Mouse (Mus musculus) left cerebral cortex, postnatal 4 days (tissue): ENCODE measurements around the gene Trip13. TPM values are rescaled to one million over a fixed set of nuclear protein-coding genes. Genes with fewer than 3 reads are reported as not detected.
A peak's percentile ranks its signal among the peaks of the same experiment; 100 is the strongest.

Experiments used
- DNase-seq: peaks from one replicate; pipeline ENCODE4 v3.0.0-alpha.2; 2022
- intact Hi-C: fragments of 180-260 bp; cut with DNase I; formaldehyde crosslinking; loops from one replicate; pipeline ENCODE4 v1.15.1; 2025
- total RNA-seq, 2 experiments: library from RNA; stranded (reverse); gene quantifications; 2 replicates each; pipeline ENCODE4 v1.2.3; 2021

Trip13 gene
- 1 to 10 TPM; 7.0 to 8.7 TPM for total RNA-seq

- DNase-seq: peak; percentile 94
- intact Hi-C loops: no loop called here
Observed at GRCm38 (mm10) chr13:73937321-73938176, at the start of gene Trip13, which contains the start of gene Brd9. Trip13 (minus strand) TSS chr13:73937784. Brd9 (plus strand) TSS chr13:73937811.

GRCm38 (mm10) chr13:73976935-73977334 lies 39.4 kb upstream of the Trip13 start:
- no peak for DNase-seq
- intact Hi-C loops: loop anchor here (10.0 kb wide), 1 partner anchor 48 kb away; no protein-coding TSS in a partner anchor

GRCm38 (mm10) chr13:73974523-73974922 lies 36.9 kb upstream of the Trip13 start:
- DNase-seq: no peak
- intact Hi-C loops: loop anchor here (10.0 kb wide), 1 partner anchor 50 kb away; no protein-coding TSS in a partner anchor

DNA sequence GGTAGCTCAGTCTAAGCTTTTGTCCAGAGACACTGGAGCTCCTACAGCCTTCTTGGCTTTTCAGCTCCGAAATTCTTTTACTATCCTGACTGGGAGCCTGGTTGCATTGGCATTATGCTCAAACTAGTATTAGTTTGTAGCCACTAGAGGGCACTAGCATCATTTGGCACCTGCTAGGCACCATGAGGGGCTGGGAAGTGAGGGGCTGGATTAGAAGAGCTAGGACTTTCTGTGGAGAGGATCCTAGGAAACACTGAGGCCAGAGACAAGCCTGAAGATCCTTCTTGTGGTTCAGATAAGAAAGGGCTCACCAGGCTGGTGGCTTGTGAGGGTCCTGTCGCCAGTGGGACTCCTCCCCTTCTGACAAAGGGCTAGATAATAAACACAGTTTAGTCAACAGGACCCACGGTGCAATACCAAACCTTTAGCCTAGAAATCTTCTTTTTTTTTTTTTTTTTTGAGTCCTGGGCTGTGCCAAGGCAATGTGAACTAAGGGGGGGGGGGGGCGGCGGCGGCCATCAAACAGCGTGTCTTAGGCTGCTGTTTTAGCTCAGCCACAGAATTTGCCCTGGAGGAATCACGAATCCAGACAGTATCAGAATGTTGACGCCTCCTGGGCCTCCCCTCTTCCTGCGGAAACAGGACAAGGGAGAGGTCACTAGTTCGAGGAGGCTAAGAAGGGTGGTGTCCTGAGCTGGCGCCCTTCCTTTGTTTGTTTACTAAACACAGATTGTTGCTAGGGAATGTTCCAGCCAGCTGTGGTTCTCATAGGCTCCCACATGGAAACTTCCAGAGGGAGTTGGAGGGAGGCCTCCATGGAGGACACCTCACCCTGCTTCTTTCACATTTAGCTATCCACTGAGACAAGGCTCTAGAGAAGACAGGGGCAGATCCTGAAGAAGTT lies 33.2 kb upstream of the Trip13 start:
- DNase-seq: peak; percentile 69
- intact Hi-C loops: loop anchor here (10.0 kb wide), 1 partner anchor 54 kb away; no protein-coding TSS in a partner anchor

- intact Hi-C loops: no loop called here
- no peak for DNase-seq
Observed at GRCm38 (mm10) chr13:73963551-73963950, 26.0 kb upstream of the Trip13 start, which contains the start of gene Zdhhc11. Zdhhc11 (plus strand) TSS chr13:73963851.

DNA sequence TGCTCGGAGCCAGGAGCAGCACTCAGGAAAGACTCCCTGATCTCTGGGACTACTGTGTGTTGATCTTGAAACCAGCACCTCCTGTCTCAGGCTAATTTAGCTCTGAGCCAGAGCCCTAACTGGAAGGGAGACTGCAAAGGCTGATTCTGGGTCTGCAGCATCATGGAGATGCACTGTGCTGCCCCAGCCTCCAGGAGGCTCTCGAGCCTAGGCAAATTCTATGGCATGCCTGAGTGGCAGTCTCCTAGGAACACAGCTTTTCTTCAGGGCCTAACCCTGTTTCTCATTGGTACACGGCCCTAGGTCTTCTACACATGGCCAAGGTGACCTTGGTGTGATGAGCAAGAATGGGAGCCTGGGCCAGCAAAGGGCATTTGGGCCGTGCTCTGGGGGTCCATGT lies 23.6 kb upstream of the Trip13 start:
- intact Hi-C loops: no loop called here
- no peak for DNase-seq

DNA sequence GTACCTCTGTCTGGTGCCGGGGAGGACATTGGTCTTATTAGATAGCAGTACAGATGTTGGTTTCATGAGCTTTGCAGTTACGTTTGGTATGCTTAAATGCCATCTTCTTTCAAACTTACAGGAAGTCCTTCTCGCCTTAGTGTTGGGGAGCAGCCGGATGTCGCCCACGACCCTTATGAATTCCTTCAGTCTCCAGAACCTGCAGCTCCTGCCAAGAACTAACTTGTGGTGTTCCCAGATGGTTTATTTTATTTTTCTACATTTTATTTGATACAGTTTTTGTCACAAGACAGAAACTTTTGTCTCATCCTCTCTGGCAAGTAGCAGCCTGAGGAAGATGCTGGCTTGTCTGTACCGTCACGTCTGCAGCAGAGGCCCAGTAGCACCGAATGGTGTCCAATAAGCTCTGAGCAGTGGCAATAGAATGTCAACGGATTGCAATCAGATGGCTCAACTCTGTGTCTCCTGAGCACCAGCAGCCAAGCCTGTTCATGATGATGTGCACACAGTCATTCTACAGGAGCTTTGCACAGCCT lies 22.6 kb upstream of the Trip13 start:
- DNase-seq: no peak
- intact Hi-C loops: no loop called here

DNA sequence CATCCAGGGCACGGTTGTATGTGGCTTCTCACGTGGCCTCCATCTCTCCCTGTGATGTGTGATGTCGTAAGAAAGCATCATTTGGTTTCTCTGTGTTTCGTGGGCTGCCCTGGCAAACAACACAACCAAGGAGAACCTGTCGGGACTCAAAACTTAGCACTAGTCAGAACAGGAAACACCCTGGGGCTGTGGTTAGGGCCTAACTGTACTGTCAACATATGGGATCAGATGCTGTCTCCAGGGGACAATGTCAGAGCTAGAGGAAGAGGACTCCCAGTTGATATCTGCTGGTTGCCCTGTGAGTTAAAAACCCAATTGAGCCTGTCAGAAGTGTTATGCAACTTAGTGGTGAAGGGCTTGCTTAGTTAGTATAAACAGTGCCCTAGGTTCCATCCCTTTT lies 17.9 kb upstream of the Trip13 start:
- intact Hi-C loops: loop anchor here (10.0 kb wide), 2 partner anchors 229 to 349 kb away; no protein-coding TSS in a partner anchor
- DNase-seq: no peak

DNA sequence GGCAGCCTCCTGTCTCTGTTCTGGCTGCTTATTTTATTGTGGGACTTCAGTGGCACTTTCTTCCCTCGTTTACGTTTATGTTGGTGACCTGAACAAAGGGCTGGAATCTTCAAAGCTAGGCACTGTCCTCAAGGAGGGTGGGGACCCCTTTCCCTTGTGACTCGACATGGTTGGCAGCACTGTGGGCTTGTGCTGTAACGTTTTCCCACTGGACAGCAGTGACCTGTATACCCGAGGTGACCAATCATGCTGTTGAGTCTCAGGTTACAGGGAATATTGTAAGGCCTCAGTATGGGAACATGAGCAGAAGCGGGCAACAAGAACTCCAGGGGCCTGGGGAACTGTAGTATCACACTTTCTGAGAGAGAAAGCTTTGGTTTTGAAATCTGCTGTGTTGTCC lies 17.1 kb upstream of the Trip13 start:
- intact Hi-C loops: loop anchor here (10.0 kb wide), 2 partner anchors 230 to 350 kb away; no protein-coding TSS in a partner anchor

DNA sequence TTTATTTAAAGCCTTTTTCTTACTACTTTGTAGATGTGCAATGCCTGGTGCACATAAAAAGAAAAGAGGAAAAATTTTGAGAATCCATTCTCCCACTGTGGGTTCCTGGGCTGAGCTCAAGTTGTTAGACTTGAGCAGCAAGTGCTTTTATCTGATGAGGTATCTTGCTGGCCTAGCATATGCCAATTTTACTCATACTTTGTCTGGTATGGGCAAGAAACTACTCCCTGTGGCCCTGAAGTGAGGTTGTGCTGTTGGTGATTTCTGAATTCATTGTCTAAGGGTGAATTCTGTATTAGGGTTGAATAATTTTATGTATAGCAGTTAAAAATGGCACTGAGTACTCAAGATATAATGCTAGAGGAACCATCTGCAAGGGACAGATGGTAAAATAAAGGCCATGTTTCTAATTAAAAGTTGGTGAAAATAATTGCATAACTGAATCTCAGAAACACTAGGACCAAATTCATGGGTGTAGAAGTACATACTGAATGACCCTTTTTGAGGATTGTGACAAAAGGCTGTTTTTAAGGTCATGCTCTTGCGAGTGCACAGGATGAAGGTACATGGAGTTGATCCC lies 16.1 kb upstream of the Trip13 start:
- DNase-seq: no peak
- intact Hi-C loops: loop anchor here (10.0 kb wide), 2 partner anchors 231 to 351 kb away; no protein-coding TSS in a partner anchor

More for the DNA sequence above, 17.1 kb upstream of the Trip13 start:
- no peak for DNase-seq

DNA sequence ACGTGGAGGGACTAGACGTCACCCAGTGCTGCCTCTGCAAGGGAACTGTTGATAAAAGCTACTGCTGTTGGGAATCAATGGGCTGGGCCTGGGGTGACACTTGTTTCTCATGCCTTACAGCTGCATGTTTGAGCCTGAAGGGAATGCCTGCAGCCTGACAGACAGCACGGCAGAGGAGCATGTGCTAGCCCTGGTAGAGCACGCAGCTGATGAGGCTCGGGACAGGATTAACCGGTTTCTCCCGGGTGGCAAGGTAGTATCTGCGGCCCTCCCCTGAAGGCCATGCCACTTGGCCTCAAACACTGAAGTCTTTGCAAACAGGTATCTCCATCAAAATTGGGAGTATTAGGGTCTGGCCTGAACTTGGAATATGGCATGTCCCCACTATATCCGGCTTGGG lies 7.0 kb upstream of the Trip13 start:
- intact Hi-C loops: no loop called here
- DNase-seq: no peak

- DNase-seq: no peak
- intact Hi-C loops: no loop called here
Observed at GRCm38 (mm10) chr13:73939101-73939500, 1.5 kb upstream of the Trip13 start.

- intact Hi-C loops: no loop called here
- DNase-seq: no peak
Observed at GRCm38 (mm10) chr13:73938177-73938560, 585 bp upstream of the Trip13 start.

- no peak for DNase-seq
- intact Hi-C loops: no loop called here
Observed at GRCm38 (mm10) chr13:73936938-73937320, 655 bp downstream of the Trip13 start.

DNA sequence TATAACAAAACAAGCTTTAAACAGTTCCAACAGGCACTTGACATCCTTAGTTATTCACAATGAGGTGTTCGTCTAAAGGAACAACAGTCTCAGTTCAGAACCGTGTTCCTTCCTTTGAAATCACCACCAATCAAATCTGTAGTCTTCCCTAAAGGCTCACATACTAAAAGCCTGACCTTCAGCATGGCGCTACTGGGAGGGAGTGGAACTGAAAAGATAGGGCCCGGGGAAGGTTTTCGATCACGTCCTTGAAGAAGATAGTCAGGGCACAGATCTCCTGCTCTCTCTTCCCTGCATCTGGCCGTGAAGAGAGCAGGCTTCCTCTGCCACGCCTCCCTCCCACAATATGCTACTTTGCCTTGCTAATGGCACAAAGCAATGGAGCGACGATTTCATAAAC lies 5.4 kb downstream of the Trip13 start:
- intact Hi-C loops: no loop called here
- no peak for DNase-seq

- DNase-seq: no peak
- intact Hi-C loops: no loop called here
Observed at GRCm38 (mm10) chr13:73913066-73913465, 24.5 kb downstream of the Trip13 start.

DNA sequence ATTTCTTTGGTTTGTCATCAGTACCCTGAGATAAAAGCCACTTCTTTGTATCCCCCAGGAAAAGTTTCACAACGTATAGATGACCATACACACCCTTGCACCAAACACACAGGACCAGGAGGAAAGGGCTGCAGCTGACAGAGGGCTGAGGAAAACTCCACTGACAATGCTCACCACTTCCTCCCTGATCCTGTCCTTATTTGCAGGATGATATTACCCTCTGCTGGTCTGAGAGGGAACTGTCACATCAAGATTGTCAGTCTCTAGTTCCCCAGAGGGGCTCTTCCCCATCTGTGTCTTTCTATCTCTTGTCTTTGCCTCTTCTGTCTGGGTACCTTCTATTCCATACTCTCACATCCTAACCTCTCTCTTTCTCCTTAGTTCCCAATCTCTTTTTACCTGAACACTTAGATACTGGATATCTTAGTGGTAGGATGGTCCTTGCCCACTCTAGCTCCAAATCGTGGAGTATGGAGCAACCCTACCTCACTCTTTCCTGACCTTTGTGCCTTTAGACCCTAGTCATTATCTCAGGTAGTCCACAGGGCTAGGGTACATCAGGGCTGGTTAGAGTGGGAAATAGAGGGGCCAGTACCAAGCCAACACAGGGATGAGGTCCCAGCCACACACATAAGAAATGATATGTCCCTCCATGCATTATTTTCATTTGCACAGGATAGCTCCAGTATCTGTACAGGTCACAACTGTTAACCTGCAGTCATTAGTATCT lies 29.7 kb downstream of the Trip13 start:
- peak; percentile 42 for DNase-seq
- intact Hi-C loops: loop anchor here (2.0 to 5.0 kb wide), 2 partner anchors 76 to 189 kb away; no protein-coding TSS in a partner anchor

GRCm38 (mm10) chr13:73907136-73907535 lies 30.4 kb downstream of the Trip13 start:
- no peak for DNase-seq
- intact Hi-C loops: loop anchor here (2.0 to 5.0 kb wide), 2 partner anchors 75 to 188 kb away; no protein-coding TSS in a partner anchor

- no peak for DNase-seq
- intact Hi-C loops: no loop called here
Observed at GRCm38 (mm10) chr13:73897561-73897960, 40.0 kb downstream of the Trip13 start.
